Mouse (Mus musculus) gastrocnemius, adult 18-20 months (tissue): Measurements from ENCODE around the gene Ibsp. TPM values are rescaled to one million over a fixed set of nuclear protein-coding genes. Genes with fewer than 3 reads are reported as not detected.
A peak's percentile ranks its signal among the peaks of the same experiment; 100 is the strongest.

ENCODE experiments used
- DNase-seq: peaks from one replicate; pipeline ENCODE4 v3.0.0; 2021; ENCODE audit warnings: low spot score
- microRNA-seq: library from miRNA; unstranded; fragments of <30 nt; microRNA quantifications from one replicate; pipeline ENCODE4 v1.2.0, GENCODE M21; 2021
- total RNA-seq, 2 experiments: library from RNA; stranded (reverse); gene quantifications; 2 replicates each; pipeline ENCODE4 v1.2.3; 2021

Ibsp gene
- total RNA-seq, 2 experiments from 2014 or later = not detected

DNA sequence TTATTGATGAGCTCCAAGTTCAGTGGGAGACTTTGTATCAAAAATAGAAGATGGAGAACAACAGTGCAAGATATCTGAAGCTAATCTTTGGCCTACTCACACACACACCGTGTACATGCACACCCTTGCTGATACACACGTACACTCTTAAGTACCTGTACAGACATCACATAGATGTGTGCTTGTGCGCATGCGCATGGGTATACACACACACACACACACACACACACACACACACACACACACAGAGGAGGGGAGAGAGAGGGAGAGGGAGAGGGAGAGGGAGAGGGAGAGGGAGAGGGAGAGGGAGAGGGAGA is 41.5 kb downstream of the Ibsp start:
- DNase-seq = no peak

GRCm38 (mm10) chr5:104342881-104343280 is 43.9 kb downstream of the Ibsp start:
- no peak for DNase-seq

DNA sequence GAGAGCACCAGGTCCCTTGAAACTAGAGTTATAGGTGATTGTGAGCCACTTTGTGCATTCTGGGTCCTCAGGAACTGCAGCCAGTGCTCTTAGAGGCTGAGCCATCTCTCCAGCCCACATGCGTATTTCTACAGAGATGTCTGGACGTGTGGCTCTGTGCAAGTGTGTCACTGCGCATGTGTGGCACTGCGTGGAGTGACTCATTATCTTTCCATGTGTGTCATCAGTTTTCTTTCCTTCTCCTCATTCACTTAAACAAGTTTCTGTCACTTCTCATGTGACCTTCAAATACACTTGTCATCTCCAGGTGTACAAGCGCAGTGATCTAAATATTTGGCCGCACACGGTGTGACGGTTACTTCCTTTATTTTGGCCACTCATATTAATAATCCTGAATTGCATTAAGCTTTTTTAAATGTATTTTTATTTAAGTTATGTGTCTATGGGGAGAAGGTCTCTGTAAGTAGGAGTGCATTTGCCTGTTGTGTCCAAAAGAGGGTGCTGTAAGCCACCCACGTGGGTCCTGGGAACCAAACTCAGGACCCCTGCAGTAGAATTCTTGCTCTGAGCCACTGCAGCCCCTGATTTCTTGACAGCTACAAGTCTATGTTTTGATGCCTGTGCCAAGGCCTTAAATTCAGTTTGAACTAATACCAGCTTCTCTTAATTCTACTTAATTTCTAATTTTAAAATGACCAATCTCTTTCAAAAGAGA is 45.7 kb downstream of the Ibsp start:
- DNase-seq = no peak

DNA sequence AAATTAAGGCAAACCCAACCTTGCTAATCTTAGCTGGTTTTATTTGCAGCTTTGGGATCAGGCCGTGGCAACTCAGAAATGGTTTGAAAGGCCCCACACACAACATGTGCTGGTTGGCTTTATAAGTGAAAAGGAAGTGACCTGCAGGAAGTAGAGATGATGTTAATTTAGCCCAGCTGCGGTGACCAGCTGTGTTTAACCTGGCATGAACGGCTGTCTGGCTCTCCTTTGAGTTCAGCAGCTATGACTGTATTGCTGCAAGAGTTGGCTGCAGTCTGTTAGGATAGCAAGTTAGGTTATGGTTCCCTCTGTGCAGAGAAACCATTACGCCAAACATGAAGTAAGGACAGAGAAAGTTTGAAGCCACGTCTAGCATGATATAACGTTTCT is 46.3 kb downstream of the Ibsp start:
- DNase-seq = no peak

- DNase-seq = no peak
These were observed 52.1 kb downstream of the Ibsp start for GRCm38 (mm10) chr5:104351041-104351440.

DNA sequence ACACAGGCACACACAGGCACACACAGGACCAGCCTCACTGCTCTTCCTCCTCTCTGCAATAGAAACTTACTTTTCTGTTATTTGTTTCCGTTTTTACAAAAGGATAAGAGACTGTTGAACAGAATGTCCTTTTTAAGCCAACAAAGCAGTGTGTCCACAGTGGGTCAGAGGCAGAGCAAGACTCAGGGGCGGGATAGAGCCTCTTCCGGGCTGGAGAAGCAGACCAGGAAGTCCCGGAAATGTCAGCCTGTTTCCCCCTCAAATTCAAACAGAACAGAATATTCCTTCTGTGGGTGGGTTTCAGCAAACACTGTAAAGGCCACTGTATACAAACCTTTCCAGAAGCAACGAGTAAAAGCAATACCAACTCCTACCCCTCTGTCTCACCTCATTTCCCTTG is 52.9 kb downstream of the Ibsp start:
- DNase-seq = no peak

DNA sequence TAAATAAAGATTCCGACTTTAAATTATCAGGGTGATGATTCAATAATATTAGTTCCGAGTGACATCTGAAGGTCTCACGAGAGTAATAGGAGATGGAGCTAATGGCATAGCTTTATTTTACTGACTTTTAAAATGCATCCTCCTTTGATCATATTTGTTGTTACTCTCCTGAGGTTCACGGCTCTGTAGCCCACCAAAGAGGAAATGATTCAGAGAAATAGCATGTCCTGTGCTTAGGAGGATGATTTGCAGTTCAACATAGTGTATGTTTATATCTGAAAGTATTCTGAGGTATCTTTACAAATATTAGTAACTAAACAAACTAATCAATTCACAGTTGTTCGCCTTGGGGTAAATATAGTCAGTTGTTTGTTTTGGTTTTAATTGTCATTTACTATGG is 58.6 kb downstream of the Ibsp start:
- DNase-seq = no peak

GRCm38 (mm10) chr5:104358592-104358991 is 59.6 kb downstream of the Ibsp start:
- DNase-seq = peak; percentile 43

DNA sequence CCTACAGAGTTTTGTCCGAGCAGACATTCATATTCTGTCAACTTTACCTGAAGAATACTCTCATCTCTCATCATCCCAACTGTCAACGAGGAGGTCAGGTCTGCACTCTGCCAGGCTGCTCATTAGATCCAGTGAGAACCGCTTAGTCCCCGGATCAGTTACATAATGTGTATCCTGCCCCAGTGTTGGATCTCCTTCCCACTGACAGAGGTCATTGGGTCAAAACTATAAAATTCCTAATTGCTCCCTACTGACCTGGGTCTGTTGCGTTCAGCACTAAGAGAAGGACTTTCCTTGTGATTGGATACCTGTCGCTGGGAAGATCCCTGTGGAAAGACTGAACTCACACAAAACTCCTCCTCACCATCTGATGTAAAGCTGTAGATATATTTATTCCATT is 60.3 kb downstream of the Ibsp start:
- DNase-seq = no peak

Small RNA genes lying within 50 kb of the gene (microRNA-seq; reads per million reads assigned to microRNA genes)
- not detected for gene Gm23616

Other genes starting within 250 kb of the Ibsp start
- gene Gm17660, start 221.6 kb upstream of the Ibsp start, total RNA-seq = not detected
- gene Sparcl1, start 185.4 kb upstream of the Ibsp start, total RNA-seq = 100 to 1,000 TPM; 111 to 112 TPM
- not detected for gene Dspp, start 128.5 kb upstream of the Ibsp start, total RNA-seq
- under 1 TPM; 0.71 to 0.88 TPM for gene Dmp1, start 96.6 kb upstream of the Ibsp start, total RNA-seq
- not detected for gene Mepe, start 26.2 kb downstream of the Ibsp start, total RNA-seq
- 1 to 10 TPM; 1.9 to 4.2 TPM for gene Spp1, start 135.9 kb downstream of the Ibsp start, total RNA-seq
- 10 to 100 TPM in 1 of 2 experiments, 1 to 10 TPM in 1; 6.5 to 10.9 TPM for gene Pkd2, start 160.3 kb downstream of the Ibsp start, total RNA-seq
- gene BC005561, start 209.2 kb downstream of the Ibsp start, total RNA-seq = 1 to 10 TPM; 3.4 to 3.7 TPM